Mouse (Mus musculus): ENCODE measurements at regions not wholly inside any gene's neighbourhood (a gene's known extent, or its start where the extent isn't known, plus 50 kb on each side); places are given as distances from the start of the nearest gene placed in this dataset.

DNA sequence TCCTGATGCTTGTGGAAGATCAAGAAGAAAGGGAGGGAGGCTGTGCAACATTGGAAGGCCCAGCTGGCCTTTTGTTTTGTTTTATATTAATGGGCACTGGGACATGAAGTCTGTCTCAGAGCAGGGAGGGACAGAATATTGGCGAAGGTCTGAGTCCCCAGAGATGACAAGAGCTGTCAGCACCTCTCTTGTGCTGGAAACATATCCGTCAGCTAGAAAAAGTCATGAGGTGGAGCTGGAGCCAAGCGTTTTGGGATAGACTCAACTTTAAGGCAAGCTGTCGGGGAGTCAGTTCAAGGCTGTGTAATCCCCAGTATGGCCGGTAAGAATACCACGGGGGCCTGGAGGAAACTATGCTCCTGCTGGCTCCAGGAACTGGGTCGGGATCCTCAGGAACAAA is 156.0 kb downstream of the En1 start:
- no peak for ATAC-seq (replicated peaks; ENCODE audit: low FRiP score, low TSS enrichment, poor library complexity, severe bottlenecking)

DNA sequence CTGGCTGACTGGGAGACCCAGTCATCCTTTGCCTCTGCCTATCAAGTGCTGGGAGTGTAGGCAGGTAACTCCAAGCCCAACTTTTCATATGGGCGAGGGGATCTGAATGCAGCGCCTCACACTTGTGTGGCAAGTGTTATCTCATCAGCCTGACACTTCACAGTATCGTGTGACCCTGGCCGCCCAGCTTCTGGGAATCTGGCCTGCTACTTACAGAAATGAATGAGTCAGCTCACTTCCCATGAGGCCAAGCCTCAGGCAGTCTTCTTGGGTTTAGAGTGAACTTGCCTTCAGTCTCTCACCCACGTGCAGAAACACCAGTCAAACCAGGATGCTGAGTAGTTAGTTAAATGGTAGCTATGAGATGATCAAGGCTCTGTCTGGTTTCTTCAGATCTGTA is 156.5 kb downstream of the En1 start:
- no peak for ATAC-seq (replicated peaks; ENCODE audit: low FRiP score, low TSS enrichment, poor library complexity, severe bottlenecking)

DNA sequence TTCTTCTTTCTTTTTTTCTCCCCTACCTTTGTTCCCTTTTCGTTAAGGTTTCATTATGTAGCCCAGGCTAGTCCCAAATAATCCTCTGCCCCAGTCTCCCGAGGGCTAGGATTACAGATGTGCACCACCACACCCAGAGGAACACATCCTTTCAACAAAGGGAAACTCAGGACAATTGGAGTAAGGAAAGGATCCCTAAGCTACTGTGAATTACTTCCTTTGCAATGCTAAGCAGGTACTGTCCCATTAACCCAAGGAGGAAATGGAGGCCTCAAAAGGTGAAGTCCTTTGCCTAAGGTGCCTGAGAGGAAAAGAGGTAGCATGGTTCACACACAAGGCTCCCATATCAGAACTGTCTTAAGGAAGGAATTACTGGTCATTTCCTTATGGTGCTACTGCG is 157.2 kb downstream of the En1 start:
- no peak for ATAC-seq (replicated peaks; ENCODE audit: low FRiP score, low TSS enrichment, poor library complexity, severe bottlenecking)

DNA sequence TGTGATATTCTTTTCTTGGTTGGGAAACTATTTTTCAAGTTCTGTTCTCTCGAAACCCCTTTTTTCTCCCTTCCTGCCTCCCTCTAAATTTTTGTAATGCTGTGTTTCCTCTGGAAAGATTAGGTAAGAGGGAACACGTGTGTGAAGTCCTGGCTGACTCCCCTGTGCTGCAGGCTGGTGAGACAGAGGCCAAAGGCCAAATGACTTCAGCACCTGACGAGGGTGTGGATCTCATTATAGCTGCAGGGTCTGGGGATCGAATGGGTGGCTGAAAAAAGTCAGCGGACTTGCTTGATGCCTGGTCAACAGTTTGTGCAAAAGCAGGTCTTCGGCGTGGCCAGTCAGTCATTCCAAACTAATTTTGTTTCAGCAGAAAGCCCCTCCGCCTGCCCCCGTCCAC is 159.1 kb downstream of the En1 start:
- ATAC-seq (replicated peaks; ENCODE audit: low FRiP score, low TSS enrichment, poor library complexity, severe bottlenecking) = no peak

DNA sequence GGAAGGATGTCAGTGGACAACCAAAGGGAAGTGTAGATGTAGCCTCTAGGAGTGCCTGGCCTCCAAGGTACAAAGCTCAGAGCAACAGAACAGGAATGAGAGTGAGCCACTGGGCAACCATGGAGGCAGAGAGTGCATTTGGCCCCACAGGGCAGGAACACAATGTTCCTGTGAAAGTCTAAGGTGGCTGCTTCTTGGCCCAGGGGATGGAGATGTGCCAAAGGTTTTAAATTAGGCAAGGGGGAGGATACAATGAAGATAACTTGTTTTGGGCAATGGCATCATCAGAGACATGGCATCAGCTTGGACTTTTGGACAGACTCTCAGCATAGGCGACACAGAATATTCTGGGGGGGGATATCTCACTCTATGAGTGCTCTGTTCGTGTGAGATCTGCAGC is 160.3 kb downstream of the En1 start:
- no peak for ATAC-seq (replicated peaks; ENCODE audit: low FRiP score, low TSS enrichment, poor library complexity, severe bottlenecking)

DNA sequence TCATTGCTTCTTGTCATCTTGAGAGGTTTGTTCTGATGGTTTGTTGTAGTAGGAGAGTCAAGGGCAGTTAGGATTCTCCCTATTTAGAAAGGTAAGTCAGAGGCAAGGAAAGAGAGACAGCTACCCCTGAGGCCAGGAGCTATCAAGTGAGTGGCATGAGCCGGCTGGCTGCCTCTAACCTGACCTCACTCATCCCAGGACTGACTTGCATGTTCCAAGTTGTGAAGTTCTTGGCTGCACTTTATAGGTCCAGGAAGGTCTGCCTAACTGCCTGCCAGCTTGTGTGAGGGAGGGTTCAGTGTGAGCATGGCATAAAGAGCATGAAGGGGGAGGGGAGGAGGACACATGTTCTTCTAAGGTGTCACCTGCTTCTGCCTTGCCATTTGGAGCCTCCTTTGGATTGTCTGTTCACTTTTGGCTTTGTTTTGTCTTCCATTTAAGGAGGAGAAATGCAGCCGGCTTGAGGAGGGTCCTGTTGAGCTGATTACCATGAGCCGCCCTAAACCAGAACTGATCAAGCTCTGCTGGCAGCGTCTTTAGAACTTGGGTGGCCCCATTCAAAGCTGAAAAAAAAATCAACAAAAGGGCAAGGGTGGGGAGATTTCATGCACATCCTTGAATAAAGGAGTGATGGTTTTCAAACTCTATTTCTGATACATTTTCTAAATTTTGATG is 160.8 kb downstream of the En1 start:
- no peak for ATAC-seq (replicated peaks; ENCODE audit: low FRiP score, low TSS enrichment, poor library complexity, severe bottlenecking)

DNA sequence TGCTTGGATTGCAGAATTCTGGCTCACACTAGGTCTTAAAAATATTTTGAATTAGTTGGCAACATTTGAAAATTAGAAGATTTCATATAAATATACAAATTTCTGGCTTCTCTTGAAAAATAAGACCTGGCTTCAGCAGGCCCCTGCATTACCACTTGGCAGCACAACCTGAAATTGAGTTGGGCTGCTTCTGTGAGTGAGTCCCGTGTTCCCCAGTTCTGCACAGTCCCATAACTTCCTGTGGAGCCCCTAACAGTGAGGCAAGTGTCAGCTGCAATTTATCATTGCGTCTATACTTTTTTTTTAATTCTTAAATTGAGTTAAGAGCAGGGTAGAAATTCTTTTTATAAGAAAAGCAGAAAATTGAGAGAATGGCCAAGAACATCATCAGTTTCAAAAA is 164.8 kb downstream of the En1 start:
- ATAC-seq (replicated peaks; ENCODE audit: low FRiP score, low TSS enrichment, poor library complexity, severe bottlenecking) = no peak

DNA sequence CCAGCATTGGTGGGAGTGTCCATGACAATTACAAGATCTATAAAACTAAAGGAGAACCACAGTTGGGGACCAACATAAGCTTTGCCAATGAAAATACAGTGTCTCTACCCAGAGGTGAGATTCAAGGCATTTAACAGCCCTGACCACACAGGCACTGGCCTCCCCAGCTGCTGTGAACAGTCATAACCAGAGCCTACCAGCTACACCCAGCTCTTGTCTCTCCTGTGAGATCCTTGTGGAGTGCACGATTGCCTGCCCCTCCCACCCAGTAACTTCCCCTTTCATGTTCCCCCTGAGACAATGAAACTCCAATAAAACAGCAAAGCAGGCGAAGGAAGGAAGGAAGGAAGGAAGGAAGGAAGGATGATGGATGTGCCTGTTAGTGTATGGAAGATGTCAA is 169.1 kb downstream of the En1 start:
- no peak for ATAC-seq (replicated peaks; ENCODE audit: low FRiP score, low TSS enrichment, poor library complexity, severe bottlenecking)

DNA sequence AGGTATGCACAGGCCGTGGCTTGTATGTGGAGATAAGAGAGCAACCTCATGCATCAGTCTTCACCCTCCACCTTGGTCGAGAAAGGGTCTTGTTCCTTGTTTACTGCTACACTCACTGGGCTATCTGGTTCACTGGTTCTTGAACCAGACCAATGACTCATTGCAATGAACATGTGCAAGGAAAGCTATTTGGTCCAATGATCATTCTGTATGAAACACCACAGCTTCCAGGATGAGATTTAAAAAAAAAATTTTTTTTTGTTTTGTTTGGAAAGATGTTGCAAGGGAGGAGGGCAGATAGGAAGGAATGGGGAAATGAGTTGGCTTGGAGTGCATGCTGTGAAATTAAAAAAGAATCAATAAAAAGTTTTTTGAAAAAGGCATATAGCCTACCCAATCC is 174.7 kb downstream of the En1 start:
- ATAC-seq (replicated peaks; ENCODE audit: low FRiP score, low TSS enrichment, poor library complexity, severe bottlenecking) = no peak

DNA sequence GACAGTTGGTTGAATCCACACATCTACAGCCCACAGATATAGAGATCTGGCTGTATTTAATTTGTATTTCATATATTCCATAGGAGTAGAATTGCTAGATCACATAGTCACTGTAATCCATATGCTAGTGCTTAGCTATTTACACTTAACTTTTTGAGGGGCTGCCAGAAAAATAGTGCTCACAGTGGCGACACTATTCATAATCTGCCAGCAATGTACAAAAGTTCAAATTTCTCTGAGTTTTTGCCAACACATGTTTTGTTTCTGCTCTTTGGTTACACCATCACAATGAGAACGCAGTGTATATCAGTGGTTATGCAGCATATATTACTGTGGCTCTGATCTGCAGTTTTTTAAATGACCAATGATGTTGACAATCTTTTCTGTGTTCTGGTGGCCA is 175.2 kb downstream of the En1 start:
- no peak for ATAC-seq (replicated peaks; ENCODE audit: low FRiP score, low TSS enrichment, poor library complexity, severe bottlenecking)

DNA sequence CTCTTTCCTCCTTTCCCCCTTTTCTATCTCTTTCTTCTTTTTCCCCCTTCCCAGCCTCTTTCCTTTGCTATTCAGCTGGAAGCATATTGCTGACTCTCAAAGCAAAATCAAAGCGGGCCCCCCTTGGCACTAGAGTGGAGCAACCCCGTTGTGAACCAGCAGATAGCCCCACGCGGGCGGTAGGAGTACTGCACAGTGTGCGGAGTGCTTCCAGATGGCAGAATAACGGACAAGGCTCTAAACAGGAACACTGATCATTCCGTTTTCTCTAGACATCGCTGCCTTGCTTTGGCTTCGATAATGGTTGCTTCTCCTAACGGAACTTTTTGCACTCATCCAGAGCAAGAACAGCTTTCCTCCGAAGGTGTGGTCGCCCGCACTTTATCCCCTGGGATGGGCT is 193.0 kb downstream of the En1 start:
- no peak for ATAC-seq (replicated peaks; ENCODE audit: low FRiP score, low TSS enrichment, poor library complexity, severe bottlenecking)

DNA sequence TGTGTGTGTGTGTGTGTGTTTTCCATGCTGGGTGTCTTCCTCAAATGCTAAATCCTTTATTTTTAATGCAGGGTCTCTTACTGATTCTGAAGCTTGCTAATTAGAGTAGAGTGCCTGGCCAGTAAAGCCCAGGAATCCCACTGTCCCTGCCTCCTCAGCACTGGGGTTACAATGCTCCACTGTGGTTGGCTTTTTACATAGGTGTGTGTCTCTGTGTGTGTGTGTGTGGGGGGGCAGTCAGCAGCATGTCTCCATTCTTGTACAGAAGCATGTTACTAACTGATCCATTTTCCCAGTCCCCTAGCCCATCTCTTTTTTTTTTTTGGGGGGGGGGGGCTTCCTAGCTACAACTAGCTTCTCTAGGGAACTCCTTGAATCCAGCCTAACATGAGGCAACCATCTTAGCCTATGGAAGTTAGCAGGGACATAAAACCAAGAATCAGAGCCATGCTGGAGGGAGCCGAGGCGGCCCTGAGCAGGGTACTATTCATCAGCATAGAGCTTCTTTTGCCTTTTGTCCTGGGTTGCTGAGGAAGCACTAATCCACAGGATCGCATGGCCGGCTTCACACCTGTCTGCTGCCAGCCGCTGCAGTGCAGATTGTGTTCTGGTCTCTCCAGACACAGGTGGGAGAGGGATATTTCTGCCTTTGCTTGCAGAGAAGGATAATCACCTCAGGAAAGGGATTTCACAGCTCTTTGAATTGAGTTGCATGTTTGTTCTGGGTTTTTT is 199.2 kb downstream of the En1 start:
- ATAC-seq (replicated peaks; ENCODE audit: low FRiP score, low TSS enrichment, poor library complexity, severe bottlenecking) = no peak

DNA sequence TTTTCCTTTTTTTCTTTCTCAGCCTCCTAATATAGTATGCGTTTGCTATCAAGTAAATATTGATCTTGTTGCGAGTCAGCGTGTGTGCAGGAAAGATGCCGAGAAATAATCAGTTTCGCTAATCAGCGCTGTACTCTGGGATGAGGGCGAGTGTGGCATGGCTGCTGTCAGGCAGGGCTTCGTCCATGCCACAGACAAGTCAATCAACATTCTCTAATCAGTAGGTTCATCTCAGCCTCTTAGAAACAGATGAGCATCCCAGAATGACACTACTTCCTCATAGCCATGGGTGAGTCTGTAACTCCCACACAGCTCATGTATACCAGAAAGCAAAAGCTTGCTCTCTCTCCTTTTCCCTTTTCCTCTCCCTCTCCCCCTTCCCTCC is 199.8 kb downstream of the En1 start:
- no peak for ATAC-seq (replicated peaks; ENCODE audit: low FRiP score, low TSS enrichment, poor library complexity, severe bottlenecking)

DNA sequence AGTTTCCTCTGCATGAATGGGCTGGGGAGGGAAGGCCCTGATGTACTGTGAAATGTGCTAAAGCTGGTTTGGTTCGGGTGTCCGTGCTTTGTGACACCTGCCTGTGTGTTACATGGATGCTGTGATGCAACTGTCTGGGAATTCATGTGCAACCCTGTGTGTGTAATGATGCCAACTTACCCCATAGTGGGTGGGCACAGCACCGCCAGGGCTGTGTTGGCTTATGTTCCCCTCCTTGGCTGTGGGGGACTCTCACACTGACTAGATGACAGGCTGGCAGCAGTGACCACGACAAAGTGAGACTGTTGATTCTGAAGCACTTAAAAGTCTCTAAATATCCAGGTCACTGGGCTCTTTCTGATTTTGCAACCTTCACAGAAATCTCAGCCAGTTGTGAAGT is 212.2 kb downstream of the En1 start:
- no peak for ATAC-seq (replicated peaks; ENCODE audit: low FRiP score, low TSS enrichment, poor library complexity, severe bottlenecking)

DNA sequence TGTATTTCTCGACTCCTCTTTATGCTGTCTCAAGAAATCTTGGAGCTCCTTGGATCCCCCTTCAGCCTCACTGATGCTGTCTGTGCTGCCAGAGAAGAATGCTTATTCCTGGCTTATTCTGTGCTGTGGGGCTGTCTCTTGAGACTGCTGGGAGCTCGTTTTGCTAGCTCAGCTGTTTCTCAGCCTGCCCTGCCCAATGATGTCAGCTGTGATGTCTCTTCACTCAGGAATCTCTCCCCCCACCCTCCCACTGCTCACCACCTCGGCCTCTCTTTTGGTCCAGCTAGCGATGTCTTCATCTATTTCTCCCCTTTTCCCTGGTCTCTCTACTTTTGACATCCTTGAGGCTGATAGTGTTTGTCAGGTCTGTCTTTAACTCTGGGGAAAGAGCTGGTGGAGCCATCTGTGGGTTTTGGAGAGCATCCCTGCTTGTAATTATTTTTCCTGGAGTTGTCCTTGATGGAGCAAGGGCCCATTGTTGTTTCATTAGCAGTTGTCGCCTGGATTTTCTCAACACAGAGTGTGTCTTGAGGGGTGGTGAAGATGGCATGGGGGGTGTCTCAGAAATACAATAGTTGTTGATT is 214.1 kb downstream of the En1 start:
- ATAC-seq (replicated peaks; ENCODE audit: low FRiP score, low TSS enrichment, poor library complexity, severe bottlenecking) = no peak

DNA sequence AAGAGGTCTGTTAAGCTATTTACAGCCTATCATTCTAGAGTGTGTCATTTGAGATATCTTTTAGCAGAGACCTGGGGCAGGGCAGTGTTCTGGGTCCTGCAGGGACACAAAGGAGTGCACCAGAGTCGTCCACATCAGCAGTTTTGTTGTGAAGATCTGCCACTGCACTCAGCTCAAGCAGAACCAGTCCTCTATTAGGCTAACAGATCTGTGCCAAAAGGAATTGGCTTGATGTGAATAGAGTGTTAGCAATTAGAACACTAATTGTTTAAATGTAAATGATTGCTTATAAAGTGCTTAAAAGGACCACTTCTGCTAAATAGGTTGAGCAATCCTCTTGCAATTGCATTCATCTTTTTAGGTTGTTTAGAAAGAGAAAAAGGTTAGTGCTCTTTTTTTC is 215.3 kb downstream of the En1 start:
- ATAC-seq (replicated peaks; ENCODE audit: low FRiP score, low TSS enrichment, poor library complexity, severe bottlenecking) = no peak

DNA sequence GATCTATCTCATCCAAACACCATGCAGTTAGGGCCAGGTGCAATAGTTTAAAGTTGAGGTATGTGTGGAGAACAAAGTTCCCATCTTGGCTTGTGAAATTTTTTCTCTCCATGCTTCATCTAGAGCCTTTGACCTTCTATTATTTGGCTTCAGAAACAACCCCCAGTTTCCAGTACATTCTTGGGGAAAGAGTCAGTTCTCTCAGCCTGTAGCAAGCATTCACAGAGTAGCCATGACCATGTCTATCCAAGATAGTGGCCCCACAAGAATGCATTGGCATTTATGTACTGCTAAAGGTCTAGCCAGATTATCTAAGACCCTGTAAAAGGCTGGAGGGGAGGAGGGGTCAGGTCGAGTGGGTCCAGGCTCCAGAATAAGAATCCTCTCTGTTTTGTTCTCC is 229.8 kb downstream of the En1 start:
- ATAC-seq (replicated peaks; ENCODE audit: low FRiP score, low TSS enrichment, poor library complexity, severe bottlenecking) = no peak

DNA sequence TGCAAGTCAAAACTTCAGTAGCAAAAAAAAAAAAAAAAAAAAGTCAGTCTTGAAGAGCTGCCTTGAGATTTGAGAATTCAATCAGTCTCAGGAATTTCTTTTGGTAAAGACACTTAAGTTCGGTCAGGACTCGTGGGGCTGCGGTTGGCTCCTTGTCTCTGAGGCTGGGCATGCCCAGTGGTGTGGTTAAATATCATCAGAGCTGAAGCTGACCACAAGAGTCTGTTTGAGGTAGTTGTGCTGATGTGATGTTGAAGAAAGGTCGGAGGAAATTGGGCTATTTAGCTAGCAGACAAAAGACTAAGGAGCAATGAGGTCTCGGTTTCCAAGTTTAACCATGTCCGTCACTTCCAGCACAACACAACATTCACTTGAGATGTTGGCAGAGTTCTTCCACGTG is 240.4 kb downstream of the En1 start:
- no peak for ATAC-seq (replicated peaks; ENCODE audit: low FRiP score, low TSS enrichment, poor library complexity, severe bottlenecking)

DNA sequence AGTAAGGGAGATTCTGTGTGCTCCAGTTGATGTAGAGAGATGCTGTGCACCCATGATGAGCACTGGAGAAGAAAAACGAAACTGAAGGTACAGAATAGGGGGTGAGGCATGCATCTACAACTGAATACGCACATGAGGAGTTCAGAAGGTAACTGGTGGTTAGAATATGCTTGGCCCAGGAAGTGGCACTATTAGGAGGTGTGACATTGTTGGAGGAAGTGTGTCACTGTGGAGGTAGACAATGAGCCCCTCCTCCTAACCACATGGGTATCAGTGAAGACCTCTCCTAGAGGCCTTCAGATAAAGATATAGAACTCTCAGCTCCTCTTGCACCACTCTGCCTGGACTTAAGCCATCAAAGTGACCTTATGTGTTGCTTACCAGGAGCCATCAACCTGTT is 243.9 kb downstream of the En1 start:
- ATAC-seq (replicated peaks; ENCODE audit: low FRiP score, low TSS enrichment, poor library complexity, severe bottlenecking) = no peak

DNA sequence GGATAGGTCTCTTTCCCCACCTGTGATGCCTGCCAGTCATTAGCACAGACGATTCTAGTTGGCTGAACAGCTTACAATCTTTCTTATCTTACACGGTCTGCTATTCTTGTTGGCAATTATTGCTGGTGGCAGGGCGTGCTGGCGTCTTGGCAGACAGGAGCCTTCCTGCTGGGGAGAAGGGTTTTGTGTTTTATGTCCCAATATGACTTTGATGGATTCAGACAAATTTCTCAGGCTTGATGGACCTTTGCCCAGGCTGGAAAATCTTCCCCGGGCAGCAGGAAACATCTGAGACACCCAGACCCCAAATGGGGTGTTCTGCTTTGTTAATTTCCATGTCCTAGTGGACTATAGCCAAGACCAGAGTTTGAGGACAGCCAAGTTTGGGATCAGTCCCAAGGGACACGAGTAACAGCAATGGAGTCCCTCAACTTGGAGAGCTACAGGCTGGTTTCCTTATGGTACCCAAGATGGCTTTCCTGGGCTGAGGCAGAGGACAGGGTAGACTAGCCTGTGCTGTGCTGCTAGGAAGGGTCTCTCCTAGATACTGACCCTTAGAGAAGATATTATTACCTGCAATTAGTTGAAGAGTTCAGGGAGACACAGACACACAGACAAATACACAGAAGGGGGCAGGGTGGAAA is 249.8 kb downstream of the En1 start:
- ATAC-seq (replicated peaks; ENCODE audit: low FRiP score, low TSS enrichment, poor library complexity, severe bottlenecking) = no peak

DNA sequence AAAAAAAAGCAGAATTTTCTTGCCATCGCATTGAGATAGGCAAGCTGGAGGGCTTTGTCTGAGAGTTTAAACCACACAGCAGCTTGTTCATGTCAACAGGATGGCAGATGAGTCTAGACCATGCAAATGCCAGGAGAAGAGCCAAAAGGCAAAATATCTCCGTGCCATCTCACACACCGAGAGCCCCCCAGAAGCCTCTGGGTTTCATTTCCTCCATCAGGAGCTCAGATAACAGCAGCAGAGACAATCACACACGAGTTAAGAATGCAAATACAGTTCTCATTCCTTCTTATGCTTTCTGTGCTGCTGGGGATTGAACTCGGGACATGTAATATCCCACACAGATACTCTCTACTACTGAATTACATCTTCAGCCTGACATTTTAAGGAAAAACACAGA is 255.3 kb downstream of the En1 start:
- no peak for ATAC-seq (replicated peaks; ENCODE audit: low FRiP score, low TSS enrichment, poor library complexity, severe bottlenecking)
